Mouse (Mus musculus): ENCODE data around the gene Pde6d.

The Pde6d gene

DNA sequence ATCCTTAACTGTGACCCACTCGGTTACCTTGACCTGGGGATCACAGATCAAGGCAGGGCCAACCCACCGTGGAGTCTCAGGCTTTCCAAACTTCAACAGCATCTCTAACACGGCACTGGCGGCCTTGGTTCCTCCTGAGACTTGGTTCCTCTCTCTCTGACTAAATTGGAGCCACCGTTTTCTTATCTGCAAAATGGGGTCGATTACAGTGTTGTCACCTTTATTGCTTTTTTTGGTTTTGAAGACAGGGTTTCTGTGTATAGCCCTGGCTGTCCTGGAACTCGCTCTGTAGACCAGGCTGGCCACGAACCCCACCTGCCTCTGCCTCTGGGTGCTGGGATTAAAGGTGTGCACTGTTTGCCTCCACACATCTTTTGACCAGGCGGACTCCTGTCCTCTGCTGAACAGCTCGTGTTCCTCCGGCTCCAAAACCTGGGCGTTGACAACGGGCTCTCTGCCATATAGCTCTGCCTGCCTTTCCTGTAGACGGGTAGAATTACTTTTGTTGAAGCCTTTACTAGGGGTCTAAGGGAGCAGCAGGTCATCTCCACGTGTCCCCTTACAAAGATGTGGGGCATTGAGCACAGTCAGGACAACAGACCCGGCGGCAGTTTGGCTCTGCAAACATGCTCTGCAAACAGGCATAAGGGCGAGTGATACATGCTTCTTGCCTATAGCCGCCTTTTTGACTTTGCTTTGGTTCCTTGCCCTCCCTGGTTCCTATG is 77.6 kb downstream of the Pde6d start:
- in situ Hi-C loops (cut with MboI, MseI) = loop anchor here (10.0 kb wide), 1 partner anchor 710 kb away; the partner anchor contains the start of gene Cab39

DNA sequence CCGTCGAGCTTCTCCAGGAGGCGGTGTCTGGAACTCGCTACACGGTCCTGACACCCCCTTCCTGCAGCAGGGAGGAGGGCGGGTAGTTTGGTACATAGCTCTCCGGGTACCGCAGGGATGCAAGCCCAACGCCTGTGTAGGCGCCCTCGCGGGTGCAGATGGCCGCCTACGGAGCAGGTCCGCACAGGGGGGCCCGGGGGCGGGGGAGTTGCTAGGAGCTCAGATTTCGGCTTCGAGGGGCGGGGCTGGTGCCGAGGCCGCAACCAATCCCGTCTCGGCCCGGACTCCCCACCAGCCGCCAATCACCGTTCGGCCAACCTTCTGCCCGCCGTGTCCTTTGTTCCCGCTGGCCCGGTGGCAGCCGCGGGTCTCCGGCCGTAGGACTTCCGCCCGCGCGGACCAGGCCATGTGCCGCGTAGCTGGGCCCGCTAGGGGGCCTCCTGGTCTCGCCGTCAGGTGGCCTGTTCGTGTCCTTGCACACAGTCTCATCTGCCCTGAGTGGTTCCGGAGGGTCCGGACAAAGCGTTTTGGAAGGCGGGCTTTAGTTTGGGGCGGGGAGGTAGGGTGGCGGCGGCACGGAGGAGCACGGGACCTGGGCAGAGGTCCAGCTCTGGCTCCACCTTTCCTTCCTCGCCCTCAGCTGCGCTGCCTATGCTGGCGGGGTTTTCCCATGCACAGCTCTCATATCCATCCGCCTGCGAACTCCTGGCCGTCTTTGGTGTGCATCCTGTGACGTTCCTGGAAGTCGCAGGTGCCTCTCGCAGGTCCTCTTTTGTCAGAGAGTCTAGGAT is 78.3 kb downstream of the Pde6d start:
- in situ Hi-C loops (cut with MboI, MseI) = loop anchor here (10.0 kb wide), 1 partner anchor 709 kb away; the partner anchor contains the start of gene Cab39

DNA sequence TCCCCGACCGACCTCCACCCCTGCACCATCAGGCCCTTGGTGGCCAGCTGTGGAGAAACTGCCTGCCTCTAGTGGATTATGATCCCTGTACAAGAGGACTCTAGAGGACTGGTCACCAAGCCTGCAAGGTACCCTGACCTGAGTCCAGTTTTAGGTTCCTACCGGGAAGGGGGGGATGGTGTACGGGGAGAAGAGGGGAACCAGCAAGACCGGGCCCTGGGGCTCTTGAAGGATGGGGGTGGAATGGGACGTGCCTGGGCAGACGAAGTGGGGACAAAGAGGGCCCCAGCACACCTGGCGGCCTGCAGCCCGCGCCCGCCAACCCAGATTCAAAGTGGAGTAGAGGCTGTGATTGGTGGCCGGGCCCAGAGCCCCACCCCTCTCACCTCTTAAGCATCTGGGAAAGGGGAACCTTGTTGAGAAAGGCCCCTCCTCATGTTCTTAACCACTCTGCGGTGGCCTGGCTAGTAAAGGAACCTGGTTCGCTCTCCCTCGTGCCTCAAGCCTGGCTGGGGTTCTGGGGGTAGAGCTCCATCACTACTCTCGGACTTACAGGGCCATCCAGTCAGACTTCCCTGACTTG is 79.2 kb downstream of the Pde6d start:
- in situ Hi-C loops (cut with MboI, MseI) = loop anchor here (10.0 kb wide), 1 partner anchor 708 kb away; the partner anchor contains the start of gene Cab39

DNA sequence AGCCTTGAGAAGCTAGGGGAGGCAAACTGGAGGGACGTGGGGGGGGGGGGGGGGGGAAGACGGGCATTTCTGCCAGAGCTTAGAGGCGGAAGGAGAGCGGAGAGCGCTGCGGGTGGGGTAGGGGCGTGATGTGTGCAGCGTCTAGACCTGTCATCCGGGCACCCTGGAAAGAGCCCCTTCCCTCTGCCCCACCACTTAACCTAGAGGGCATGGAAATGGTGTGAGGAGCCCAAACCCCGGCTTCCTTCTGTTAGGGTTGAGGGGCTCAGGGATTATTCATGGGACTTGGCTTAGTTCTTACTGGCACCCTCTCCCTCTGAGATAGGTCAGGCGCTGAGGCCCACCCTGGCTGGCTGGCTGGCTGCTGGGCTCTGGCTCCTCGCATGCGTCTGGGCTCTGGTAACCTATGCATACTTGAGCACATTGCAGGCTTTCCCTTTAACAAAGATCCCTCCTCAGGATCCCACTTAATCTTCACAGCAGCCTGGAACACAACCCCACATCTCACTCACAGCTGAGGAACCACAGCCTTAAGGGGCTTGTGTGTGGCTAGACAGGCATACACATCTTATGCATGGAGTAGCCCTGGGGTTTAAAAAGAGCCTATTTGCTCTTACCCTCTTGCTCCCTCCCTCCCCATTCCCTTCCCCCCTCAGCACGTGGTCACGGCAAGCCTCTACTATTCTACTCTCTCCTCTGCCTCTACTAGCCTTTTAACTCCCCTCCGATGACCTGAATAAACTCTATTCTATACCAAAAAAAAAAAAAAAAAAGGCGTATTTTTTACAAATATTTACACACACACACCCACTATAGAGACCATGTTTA is 80.0 kb downstream of the Pde6d start:
- in situ Hi-C loops (cut with MboI, MseI) = loop anchor here (10.0 kb wide), 1 partner anchor 708 kb away; the partner anchor contains the start of gene Cab39

DNA sequence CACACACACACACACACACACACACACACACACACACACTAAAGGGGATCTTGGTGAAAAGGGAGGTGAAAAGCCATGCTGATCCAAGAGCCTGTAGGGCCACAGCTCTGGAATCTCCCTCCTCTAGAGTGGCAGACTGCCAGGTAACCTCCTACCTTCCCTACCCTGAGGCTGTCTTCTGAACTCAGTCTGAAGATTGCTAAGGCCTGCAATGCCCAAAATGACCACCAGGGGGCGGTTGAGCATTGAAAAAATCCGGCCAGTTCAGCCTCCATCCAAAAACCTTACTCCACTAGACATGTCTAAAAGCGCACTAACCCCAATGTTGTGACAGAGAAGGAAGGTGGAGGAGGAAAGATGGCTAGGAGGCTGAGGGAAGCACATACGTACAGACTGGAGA is 80.9 kb downstream of the Pde6d start:
- in situ Hi-C loops (cut with MboI, MseI) = loop anchor here (10.0 kb wide), 1 partner anchor 707 kb away; the partner anchor contains the start of gene Cab39

DNA sequence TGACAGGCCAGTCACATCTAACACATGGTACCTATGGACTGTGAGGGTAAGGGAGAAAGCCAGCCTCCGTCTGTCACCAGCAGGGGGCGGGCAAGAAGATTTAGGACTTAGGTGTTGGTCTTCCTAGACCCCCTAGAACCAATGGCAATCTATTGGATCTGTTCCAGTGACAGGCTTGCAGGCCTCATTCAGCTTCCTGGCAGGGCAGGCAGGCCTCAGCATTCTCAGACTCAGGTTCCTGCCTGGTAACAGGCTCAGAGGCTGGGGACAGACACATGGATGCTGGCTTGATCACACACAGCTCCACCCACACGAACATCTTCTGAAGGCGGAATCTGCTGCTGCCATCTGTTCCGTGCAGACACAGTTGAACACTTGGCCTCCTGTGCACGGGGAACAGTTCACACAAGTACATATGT is 81.3 kb downstream of the Pde6d start:
- in situ Hi-C loops (cut with MboI, MseI) = loop anchor here (10.0 kb wide), 1 partner anchor 706 kb away; the partner anchor contains the start of gene Cab39

DNA sequence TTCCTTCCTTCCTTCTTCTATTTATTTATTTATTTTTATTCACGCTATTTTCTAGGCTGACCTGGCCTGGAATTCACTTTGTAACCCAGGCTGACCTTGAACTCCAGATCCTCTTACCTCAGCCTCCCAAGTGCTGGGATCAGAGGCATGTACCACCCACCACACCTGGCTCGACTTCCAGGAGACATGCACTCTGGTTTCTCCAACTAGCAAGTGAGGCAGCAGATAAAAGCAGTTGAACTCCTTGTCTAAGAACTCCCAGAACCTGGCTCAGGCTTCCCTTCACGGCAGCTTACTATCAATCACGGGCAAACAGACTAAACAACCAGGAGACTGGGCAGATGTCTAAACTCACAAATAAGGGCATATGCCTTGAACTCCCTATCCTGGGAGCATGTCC is 81.7 kb downstream of the Pde6d start:
- in situ Hi-C loops (cut with MboI, MseI) = loop anchor here (10.0 kb wide), 1 partner anchor 706 kb away; the partner anchor contains the start of gene Cab39

DNA sequence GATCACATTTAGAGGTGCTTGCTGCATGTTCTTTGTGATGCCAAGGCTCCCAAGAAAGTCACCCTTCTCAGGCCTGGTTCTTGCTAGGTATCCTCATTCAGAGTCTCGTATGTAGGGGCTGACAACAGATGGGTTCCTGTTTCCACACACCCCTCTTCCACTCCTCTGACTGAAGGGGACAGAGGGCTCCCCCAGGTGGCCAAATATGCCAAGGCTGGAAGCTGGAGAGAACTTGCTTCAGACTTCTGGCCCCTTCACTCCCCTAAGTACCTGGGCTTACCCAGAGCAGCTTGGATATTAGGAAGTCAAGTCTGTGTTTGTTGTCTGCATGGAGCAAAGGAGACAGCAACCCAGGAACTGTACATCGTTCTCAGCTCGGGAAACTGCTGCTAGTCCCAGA is 82.5 kb downstream of the Pde6d start:
- in situ Hi-C loops (cut with MboI, MseI) = loop anchor here (10.0 kb wide), 2 partner anchors 135 to 705 kb away; partner anchors contain the start of gene Cab39

DNA sequence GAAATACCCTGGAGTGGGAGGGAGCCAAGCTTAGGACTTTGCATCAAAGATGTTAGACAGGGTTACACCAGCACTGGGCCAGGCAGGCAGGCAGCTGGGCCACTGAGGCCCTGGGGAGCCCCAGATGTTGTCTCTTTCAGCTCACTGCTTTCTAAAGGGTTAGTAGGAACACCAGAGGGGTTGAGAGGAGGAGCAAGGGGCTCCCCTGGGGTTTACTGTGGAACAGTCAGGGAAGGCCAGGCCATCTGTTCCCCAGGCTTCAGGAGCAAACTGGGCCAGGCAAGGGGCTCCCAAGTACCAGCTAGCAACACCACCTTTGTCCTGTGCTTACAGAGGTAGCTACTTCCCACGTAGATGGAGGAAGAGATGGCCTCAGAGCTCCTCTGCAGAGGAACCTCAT is 83.8 kb downstream of the Pde6d start:
- in situ Hi-C loops (cut with MboI, MseI) = loop anchor here (10.0 kb wide), 1 partner anchor 134 kb away; no protein-coding TSS in a partner anchor

DNA sequence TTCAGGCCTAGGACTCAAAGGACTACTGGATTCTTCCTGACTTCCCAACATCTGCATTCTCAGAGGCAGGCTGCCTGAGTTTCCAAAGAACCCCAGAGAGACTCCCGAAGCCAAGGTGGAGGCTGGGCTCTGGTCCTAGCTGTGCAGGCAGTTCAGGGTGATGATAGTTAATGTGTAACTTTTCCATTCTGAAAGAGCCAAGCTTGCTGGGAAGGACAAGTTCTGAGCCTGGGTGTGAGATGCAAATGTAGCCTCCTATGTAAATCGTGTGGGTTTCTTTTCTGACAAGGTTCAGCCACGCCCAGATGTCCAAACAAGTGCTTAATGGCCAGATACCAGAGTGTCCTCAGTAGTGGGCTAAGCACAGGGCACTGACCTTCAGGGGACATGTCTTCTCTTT is 84.4 kb downstream of the Pde6d start:
- in situ Hi-C loops (cut with MboI, MseI) = loop anchor here (10.0 kb wide), 1 partner anchor 133 kb away; no protein-coding TSS in a partner anchor

DNA sequence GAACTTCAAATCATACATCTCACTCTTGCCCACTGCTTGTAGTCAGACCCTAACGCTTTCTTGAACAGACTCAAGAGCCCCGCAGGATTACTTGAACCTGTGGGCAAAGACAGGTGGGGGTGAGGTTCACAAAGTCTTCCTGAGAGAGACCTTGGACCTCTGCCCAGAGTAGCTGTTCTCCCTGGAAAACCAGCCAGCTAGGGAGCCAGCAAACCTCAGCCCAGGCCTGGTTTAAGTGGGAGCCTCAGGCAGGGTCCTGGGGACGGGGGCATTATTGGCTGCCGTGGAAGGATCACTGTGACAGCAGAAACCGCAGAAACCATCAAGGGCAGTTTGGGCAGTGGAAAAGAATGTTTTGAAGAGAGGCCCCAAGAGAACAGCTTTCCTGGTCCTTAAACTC is 85.1 kb downstream of the Pde6d start:
- in situ Hi-C loops (cut with MboI, MseI) = loop anchor here (10.0 kb wide), 1 partner anchor 133 kb away; no protein-coding TSS in a partner anchor

DNA sequence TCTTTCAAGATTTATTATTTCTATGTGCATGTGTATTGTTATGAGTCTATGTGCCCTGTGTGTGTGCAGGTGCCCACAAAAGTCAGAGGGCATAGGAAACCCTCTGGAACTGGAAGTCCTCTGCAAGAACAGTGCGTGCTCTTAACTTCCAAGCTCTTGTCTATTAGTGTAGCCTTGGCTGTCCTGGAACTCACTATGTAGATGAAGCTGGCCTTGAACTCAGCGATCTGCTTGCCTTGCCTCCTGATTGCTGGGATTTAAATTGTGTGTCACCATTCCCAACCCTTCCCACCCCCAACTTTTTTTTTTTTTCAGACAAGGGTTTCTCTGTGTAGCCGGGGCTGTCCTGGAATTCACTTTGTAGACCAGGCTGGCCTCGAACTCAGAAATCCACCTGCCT is 86.1 kb downstream of the Pde6d start:
- in situ Hi-C loops (cut with MboI, MseI) = loop anchor here (10.0 kb wide), 1 partner anchor 132 kb away; no protein-coding TSS in a partner anchor

DNA sequence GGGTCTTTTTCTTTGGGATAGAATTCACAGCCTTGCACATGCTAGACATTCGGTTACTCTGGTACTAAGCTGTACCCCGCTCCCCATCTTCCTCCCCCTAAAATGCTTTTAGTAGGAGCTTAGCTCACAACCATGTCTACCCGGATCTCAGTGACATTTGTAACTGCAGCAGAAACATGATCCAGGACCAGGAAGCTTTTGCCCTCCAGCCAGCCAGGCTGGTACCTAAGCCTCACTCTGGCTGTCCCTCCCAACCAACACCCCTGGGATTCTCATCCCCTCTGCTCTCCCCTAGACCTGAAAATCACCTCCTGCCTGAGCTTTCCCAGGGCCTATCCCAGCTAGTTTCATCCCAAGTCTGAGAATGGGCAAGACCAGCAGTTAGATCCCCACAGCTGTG is 88.6 kb downstream of the Pde6d start:
- in situ Hi-C loops (cut with MboI, MseI) = loop anchor here (5.0 to 10.0 kb wide), 2 partner anchors 49 to 129 kb away; no protein-coding TSS in a partner anchor
